Mouse (Mus musculus) T-cell, adult 2 months (primary cell): ENCODE measurements around the gene Ppp1r18.
"Not testable (repeated sequence)": the region's sequence is repeated elsewhere in the genome, so short reads cannot be mapped to it uniquely, and the experiment has no call there.

ENCODE experiments used
- DNase-seq: peaks from one replicate; pipeline ENCODE4 v3.0.0; 2022; ENCODE audit warnings: low spot score

Gene Ppp1r18

GRCm38 (mm10) chr17:35836991-35837422, 28.4 kb upstream of the Ppp1r18 start:
- DNase-seq: peak; percentile 69

GRCm38 (mm10) chr17:35837487-35837886, 27.9 kb upstream of the Ppp1r18 start:
- DNase-seq: no peak

- peak; percentile 91 for DNase-seq
Measured at GRCm38 (mm10) chr17:35838122-35838544, 27.3 kb upstream of the Ppp1r18 start, which contains the start of gene Tubb5. Gene Tubb5, minus strand, starts transcription at chr17:35838306.

GRCm38 (mm10) chr17:35838570-35838969, 26.8 kb upstream of the Ppp1r18 start:
- no peak for DNase-seq

- DNase-seq: not testable (repeated sequence)
Measured at GRCm38 (mm10) chr17:35839002-35839401, 26.4 kb upstream of the Ppp1r18 start.

- no peak for DNase-seq
Measured at GRCm38 (mm10) chr17:35840561-35840960, 24.8 kb upstream of the Ppp1r18 start.

- DNase-seq: peak; percentile 99
Measured at GRCm38 (mm10) chr17:35841076-35841950, 24.1 kb upstream of the Ppp1r18 start, which contains the start of gene Mdc1. Gene Mdc1, plus strand, starts transcription at chr17:35841515.

- DNase-seq: no peak
Measured at GRCm38 (mm10) chr17:35842006-35842405, 23.4 kb upstream of the Ppp1r18 start.

- DNase-seq: no peak
Measured at GRCm38 (mm10) chr17:35843514-35843913, 21.9 kb upstream of the Ppp1r18 start.

- no peak for DNase-seq
Measured at GRCm38 (mm10) chr17:35848112-35848511, 17.3 kb upstream of the Ppp1r18 start.

GRCm38 (mm10) chr17:35850974-35851373, 14.4 kb upstream of the Ppp1r18 start:
- DNase-seq: no peak

GRCm38 (mm10) chr17:35859371-35859770, 6.0 kb upstream of the Ppp1r18 start:
- DNase-seq: no peak

GRCm38 (mm10) chr17:35859835-35860234, 5.6 kb upstream of the Ppp1r18 start:
- DNase-seq: no peak

GRCm38 (mm10) chr17:35860831-35861197, 4.6 kb upstream of the Ppp1r18 start:
- no peak for DNase-seq

GRCm38 (mm10) chr17:35861198-35861857, 4.1 kb upstream of the Ppp1r18 start, which contains the start of gene Nrm:
Gene Nrm, plus strand, starts transcription at chr17:35861318.
- DNase-seq: peak; percentile 88

- DNase-seq: no peak
Measured at GRCm38 (mm10) chr17:35864832-35865353, 500 bp upstream of the Ppp1r18 start.

GRCm38 (mm10) chr17:35866281-35866831, 963 bp downstream of the Ppp1r18 start:
- DNase-seq: no peak

GRCm38 (mm10) chr17:35866911-35867890, 1.8 kb downstream of the Ppp1r18 start:
- DNase-seq: peak; percentile 31

- DNase-seq: peak; percentile 54
Measured at GRCm38 (mm10) chr17:35868165-35868820, 2.9 kb downstream of the Ppp1r18 start.

- DNase-seq: no peak
Measured at GRCm38 (mm10) chr17:35868961-35869345, 3.6 kb downstream of the Ppp1r18 start.
